Mouse (Mus musculus) erythroblast, embryonic 14.5 days (primary cell): Measurements from ENCODE around the gene Scamp4.

Source experiments
- GATA1 ChIP-seq: IDR thresholded peaks from 2 replicates; pipeline ENCODE4 v1.6.1; 2012; ENCODE audit warnings: low read length, inconsistent platforms, mixed read lengths
- TAL1 ChIP-seq: IDR thresholded peaks from 3 replicates; pipeline ENCODE4 v1.6.1; 2012; ENCODE audit warnings: low read length, inconsistent platforms, mixed read lengths

- TF ChIP-seq GATA1 = no peak
- no peak for TF ChIP-seq TAL1
These were observed 26.7 kb upstream of the Scamp4 start for GRCm38 (mm10) chr10:80575925-80576324.
